Mouse (Mus musculus): ENCODE data around the gene Fpr-rs3.

Fpr-rs3 gene

DNA sequence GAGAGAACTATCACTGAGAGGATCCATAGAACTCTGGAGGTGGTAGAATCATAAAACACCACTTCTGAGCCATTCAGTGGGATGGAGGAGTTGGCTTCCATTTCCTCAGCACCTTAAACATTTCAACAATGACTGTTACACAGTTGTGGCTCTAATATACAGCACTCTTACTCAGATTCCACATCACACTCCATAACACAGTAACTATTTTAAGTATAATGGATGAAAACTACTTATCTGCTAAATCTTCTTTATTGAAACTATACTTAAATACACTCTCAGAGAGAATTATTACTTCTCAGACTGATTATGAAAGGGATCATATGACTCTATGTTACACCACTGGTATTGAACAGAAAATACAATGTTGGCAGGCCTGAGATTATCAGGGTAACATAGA lies at the start of gene Fpr-rs3:
Fpr-rs3 (minus strand) TSS at position 101 of the 400 bp plus-strand sequence.
- no peak for DNase-seq (ENCODE audit: low spot score in 2 of 2)

GRCm38 (mm10) chr17:20596323-20596722 lies 28.4 kb downstream of the Fpr-rs3 start, which contains the start of gene Vmn2r110:
TSS of gene Vmn2r110 (minus strand) at chr17:20596423.
- no peak for DNase-seq (ENCODE audit: low spot score in 2 of 2)
